Mouse (Mus musculus) hindbrain, embryonic 11.5 days (tissue): ENCODE results near the gene Thada. TPM values are rescaled to one million over a fixed set of nuclear protein-coding genes. Genes with fewer than 3 reads are reported as not detected.
A peak's percentile ranks its signal among the peaks of the same experiment; 100 is the strongest.

Source experiments
- ATAC-seq: fragments of 200-750 bp; cut with Nextera tagmentation; 2 replicates; pipeline ENCODE4 v1.8.0; 2017; ENCODE audit warnings: mild to moderate bottlenecking, moderate TSS enrichment, moderate library complexity; ENCODE audit not compliant: low FRiP score
- DNase-seq: peaks from one replicate; pipeline ENCODE4 v3.0.0-alpha.2; 2015; ENCODE audit warnings: low spot score
- H3K27ac ChIP-seq: fragments of 300-500 bp; sonication (generic); 2 replicates; pipeline ENCODE4 v1.5.1; 2014; ENCODE audit warnings: mild to moderate bottlenecking, low read depth, low read length
- H3K27me3 ChIP-seq: fragments of 300-500 bp; sonication (generic); 2 replicates; pipeline ENCODE4 v1.6.1; 2014; ENCODE audit warnings: mild to moderate bottlenecking, low read length, moderate library complexity, mixed read lengths; ENCODE audit not compliant: control insufficient read depth, insufficient read depth
- H3K36me3 ChIP-seq: fragments of 300-500 bp; sonication (generic); 2 replicates; pipeline ENCODE4 v1.6.1; 2014; ENCODE audit warnings: mild to moderate bottlenecking, low read length, moderate library complexity, mixed read lengths; ENCODE audit not compliant: control insufficient read depth, insufficient read depth
- H3K4me1 ChIP-seq: fragments of 300-500 bp; sonication (generic); replicated peaks from 2 replicates; pipeline ENCODE4 v1.6.1; 2014; ENCODE audit warnings: low read length, mixed read lengths; ENCODE audit not compliant: control insufficient read depth, insufficient read depth
- H3K4me2 ChIP-seq: fragments of 300-500 bp; sonication (generic); replicated peaks from 2 replicates; pipeline ENCODE4 v1.6.1; 2014; ENCODE audit warnings: mild to moderate bottlenecking, low read depth, low read length
- H3K4me3 ChIP-seq: fragments of 300-500 bp; sonication (generic); 2 replicates; pipeline ENCODE4 v1.5.1; 2014; ENCODE audit warnings: low read depth, low read length
- H3K9ac ChIP-seq: fragments of 300-500 bp; sonication (generic); 2 replicates; pipeline ENCODE4 v1.6.1; 2014; ENCODE audit warnings: low read depth, low read length
- H3K9me3 ChIP-seq: fragments of 300-500 bp; sonication (generic); 2 replicates; pipeline ENCODE4 v1.6.1; 2016; ENCODE audit warnings: low read length; ENCODE audit not compliant: control insufficient read depth
- WGBS: fragments of 180-500 bp; shearing (Covaris S2); extraction: QIAGEN DNeasy Blood & Tissue Kit; methylation state at CpG from one replicate; pipeline ENCODE4 v1.1.7; 2014; 5-methylcytosine and 5-hydroxymethylcytosine counted together
- polyA plus RNA-seq: library from polyadenylated mRNA; unstranded; fragments of >200 nt; fragmentation: Nextera tagmentation; extraction: Ambion mirVana; gene quantifications from 2 replicates; pipeline ENCODE4 v1.2.1, GENCODE M21; 2014

Gene Thada
- polyA plus RNA-seq, 1 experiment from 2014 or later: 13.1 TPM

DNA sequence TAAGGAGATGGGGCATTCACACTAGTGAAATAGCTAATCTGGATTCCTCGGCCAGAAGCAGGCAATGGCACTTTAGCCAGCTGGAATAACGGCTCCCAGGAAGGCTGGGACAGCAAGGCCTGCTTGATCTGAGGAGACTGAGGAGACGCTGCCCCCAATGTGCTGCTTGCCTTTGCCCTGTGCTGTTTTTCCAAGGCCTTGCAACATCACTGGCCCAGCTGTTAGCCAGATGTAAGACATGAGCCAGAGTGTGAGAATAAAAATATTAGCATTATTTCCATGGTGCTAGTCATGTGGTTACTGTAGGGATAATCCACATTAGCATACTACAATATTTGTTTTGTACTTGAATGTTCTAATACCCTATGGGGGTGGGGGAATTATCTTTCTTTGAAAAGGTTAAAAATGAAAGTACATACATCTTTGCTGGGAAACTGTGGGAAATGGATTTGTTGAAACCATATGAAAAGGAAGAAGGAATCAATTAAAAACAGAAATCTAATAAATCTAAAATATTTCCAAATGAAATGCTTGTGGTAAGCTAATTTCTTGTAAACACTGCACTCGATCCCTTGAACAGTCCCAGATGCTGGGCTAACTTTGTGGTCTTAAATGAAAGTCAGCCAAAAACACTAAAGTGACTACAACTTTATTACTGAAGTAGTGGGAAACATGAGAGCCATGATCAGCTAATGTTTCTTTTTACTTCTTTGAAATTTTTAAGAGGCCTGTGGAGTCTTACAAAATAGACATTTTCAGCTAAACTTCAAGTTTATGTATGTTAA is 43.8 kb downstream of the Thada start:
- Histone ChIP-seq H3K36me3 (no peaks in the 10 kb centered on the region), H3K27me3 (no peaks in the 10 kb centered on the region), H3K9me3 (no peaks in the 10 kb centered on the region), H3K9ac (no peak overlapping the region), H3K27ac (no peak overlapping the region), H3K4me2 (no peak overlapping the region), H3K4me1 (no peaks in the 10 kb centered on the region), H3K4me3 (no peak overlapping the region)
- DNase-seq: peak; percentile 3
- no peak for ATAC-seq
- 79% methylated on average over 4 of the region's 4 CpGs for WGBS

DNA sequence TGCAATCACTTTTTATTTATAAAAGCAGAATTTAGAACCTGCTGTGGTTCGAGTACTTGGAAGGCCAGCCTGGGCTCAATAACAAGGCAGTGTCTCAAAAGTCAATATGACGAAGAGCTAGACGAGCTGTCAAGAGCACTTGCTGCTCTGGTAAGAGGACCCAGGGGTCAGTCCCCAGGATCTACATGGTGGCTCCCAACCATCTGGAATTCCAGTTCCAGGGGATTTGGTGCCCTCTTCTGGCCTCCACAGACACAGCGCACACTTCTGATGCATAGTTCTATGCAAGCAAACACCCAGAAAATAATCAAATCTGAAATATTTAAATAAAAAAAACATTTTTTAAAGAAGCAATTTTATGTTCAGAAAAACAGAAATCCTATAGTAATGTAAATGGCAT is 45.0 kb downstream of the Thada start:
- no peaks in the 10 kb centered on the region for H3K4me1 ChIP-seq
- no peak overlapping the region for H3K4me3 ChIP-seq
- no peak overlapping the region for H3K27ac ChIP-seq
- WGBS: 91% methylated on average over 4 of the region's 4 CpGs
- H3K9ac ChIP-seq: no peak overlapping the region
- DNase-seq (peak; percentile 41), ATAC-seq (no peak)
- H3K27me3 ChIP-seq: no peaks in the 10 kb centered on the region
- no peaks in the 10 kb centered on the region for H3K36me3 ChIP-seq
- no peaks in the 10 kb centered on the region for H3K9me3 ChIP-seq
- H3K4me2 ChIP-seq: no peak overlapping the region

- Histone ChIP-seq H3K27ac (no peak overlapping the region), H3K4me1 (no peaks in the 10 kb centered on the region), H3K9ac (no peak overlapping the region), H3K9me3 (no peaks in the 10 kb centered on the region), H3K27me3 (no peaks in the 10 kb centered on the region), H3K4me3 (no peak overlapping the region), H3K36me3 (no peaks in the 10 kb centered on the region), H3K4me2 (no peak overlapping the region)
- no peak for ATAC-seq
- DNase-seq: no peak
- 86% methylated on average over 3 of the region's 3 CpGs for WGBS
Measured at GRCm38 (mm10) chr17:84420276-84420639, 45.7 kb downstream of the Thada start.

GRCm38 (mm10) chr17:84419326-84420275 is 46.4 kb downstream of the Thada start:
- Histone ChIP-seq H3K9me3 (no peaks in the 10 kb centered on the region), H3K4me3 (no peak overlapping the region), H3K9ac (no peak overlapping the region), H3K4me1 (no peaks in the 10 kb centered on the region), H3K36me3 (no peaks in the 10 kb centered on the region), H3K27me3 (no peaks in the 10 kb centered on the region), H3K27ac (no peak overlapping the region), H3K4me2 (no peak overlapping the region)
- 82% methylated on average over 11 of the region's 11 CpGs for WGBS
- ATAC-seq: no peak
- DNase-seq: no peak

DNA sequence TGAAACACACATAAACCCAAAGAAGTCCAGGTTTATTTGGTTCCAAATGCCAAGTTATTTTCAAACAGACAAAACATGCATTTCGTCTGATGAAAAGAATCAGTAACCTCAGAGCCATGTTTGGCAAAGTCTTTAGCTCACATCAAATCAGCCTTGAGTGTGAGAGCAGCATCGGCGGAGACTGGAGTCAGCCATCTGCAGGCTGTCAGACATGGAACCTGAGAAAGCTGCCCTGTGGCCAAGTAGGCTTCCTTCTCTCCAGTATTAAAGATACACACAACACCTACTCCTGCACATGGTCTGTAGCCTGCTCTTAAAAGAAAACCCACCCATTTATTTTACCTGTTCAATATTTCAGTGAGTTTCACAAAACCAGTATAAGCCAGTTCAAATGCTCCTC is 50.1 kb downstream of the Thada start:
- Histone ChIP-seq H3K27me3 (no peaks in the 10 kb centered on the region), H3K4me2 (no peak overlapping the region), H3K9ac (no peak overlapping the region), H3K27ac (no peak overlapping the region), H3K36me3 (no peaks in the 10 kb centered on the region), H3K4me3 (no peak overlapping the region), H3K4me1 (no peaks in the 10 kb centered on the region), H3K9me3 (no peaks in the 10 kb centered on the region)
- DNase-seq: no peak
- ATAC-seq: no peak
- 91% methylated on average over 3 of the region's 3 CpGs for WGBS

GRCm38 (mm10) chr17:84408731-84409130 is 57.3 kb downstream of the Thada start:
- no peak overlapping the region for H3K27ac ChIP-seq
- WGBS: 82% methylated on average over 1 of the region's 1 CpGs
- ATAC-seq (no peak), DNase-seq (no peak)
- H3K9me3 ChIP-seq: no peaks in the 10 kb centered on the region
- H3K4me2 ChIP-seq: no peak overlapping the region
- H3K4me1 ChIP-seq: no peaks in the 10 kb centered on the region
- no peaks in the 10 kb centered on the region for H3K36me3 ChIP-seq
- H3K4me3 ChIP-seq: no peak overlapping the region
- H3K27me3 ChIP-seq: no peaks in the 10 kb centered on the region
- H3K9ac ChIP-seq: no peak overlapping the region

DNA sequence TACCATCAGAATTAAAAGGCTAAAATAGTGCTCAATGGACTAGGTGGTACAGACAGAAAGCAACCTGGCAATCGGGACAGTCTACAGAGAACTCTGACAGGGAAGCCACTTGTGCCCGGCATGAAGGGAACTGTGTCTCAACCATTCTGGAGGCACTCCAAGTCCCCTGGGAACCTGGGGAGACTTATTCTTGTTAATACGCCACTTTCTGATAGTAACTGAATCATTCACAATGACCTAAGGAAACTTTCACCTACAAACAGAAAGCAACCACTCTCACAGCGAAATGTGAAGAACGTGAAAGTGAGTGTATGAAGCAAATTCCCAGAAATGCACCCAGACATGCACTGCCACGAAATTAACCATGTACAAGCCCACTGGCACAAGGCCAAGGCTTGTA is 60.4 kb downstream of the Thada start:
- WGBS: 89% methylated on average over 6 of the region's 6 CpGs

DNA sequence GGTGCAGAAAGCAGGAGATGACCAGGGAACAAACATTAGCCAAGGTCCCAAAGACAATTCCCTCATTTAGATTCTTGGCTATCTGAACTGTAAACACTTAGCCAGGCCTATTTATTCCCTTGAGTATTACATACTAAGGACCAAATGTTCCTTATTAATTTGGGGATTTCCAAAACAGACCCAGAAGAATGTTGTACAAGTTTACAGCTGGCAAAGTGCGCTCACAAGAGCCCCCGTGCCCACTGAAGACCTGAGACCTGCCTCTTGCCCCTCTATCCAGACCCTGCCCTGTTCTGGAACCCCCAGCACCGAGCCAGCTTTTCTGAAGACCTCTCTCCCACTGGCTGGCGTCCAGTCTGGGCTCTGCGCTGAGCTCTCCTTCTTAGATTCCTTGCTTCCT is 64.2 kb downstream of the Thada start:
- H3K4me2 ChIP-seq: no peak overlapping the region
- H3K36me3 ChIP-seq: no peaks in the 10 kb centered on the region
- H3K27me3 ChIP-seq: no peaks in the 10 kb centered on the region
- no peak for ATAC-seq
- H3K4me1 ChIP-seq: no peaks in the 10 kb centered on the region
- no peak overlapping the region for H3K27ac ChIP-seq
- DNase-seq: no peak
- WGBS: 92% methylated on average over 5 of the region's 5 CpGs
- no peaks in the 10 kb centered on the region for H3K9me3 ChIP-seq
- H3K4me3 ChIP-seq: no peak overlapping the region
- H3K9ac ChIP-seq: no peak overlapping the region

More for the DNA sequence above, 60.4 kb downstream of the Thada start:
- Histone ChIP-seq H3K4me2 (no peak overlapping the region), H3K4me1 (no peaks in the 10 kb centered on the region), H3K9ac (no peak overlapping the region), H3K9me3 (no peaks in the 10 kb centered on the region), H3K36me3 (no peaks in the 10 kb centered on the region), H3K4me3 (no peak overlapping the region), H3K27me3 (no peaks in the 10 kb centered on the region), H3K27ac (no peak overlapping the region)
- DNase-seq: no peak
- ATAC-seq: no peak
